23 mouse cellular contexts compared by ENCODE assay signal in the genomic region with DNA sequence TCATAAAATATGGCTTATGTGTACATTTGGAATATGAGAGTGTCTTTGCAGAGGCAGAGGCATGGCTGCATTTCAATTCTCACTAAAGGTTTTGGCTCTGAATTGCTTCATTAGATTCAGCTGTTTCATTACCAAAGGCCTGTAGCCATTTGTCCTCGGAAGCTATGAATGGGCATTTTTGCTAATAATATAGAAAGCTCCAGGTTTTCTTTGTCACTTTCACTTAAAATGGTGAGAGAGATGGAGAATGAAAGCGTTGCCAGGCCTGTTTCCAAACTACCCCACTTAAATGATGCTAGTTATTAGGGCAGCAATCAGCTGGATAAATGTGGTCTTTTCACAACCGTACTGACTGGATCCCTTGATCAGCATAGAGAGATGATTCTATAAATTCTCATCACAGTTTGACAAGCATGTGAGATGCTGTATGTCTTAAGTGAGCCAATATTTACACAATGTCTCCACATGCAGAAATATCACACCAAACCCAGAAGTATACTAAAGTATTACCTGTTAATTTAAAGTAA.
DNase-seq lines count a peak whose midpoint lies in the region; ATAC-seq lines count a peak whose summit lies in the region.
"Had no signal": no experiment of that assay in that cellular context is flagged by ENCODE, and none has a peak within 500 bp of the region (broad histone marks: within the 10 kb centered on the region; RNA-seq: fewer than 3 reads in every experiment).

No protein-coding gene starts in this region.

- no peaks in the 10 kb centered on the region for H3K4me1 ChIP-seq in forebrain, embryonic 13.5 days
- 0 out of 2 replicates have a peak, but pooled peaks cover 3% of the 10 kb centered on the region for H3K4me1 ChIP-seq in forebrain, embryonic 12.5 days
- peaks cover 14% of the 10 kb centered on the region for H3K4me1 ChIP-seq in forebrain, embryonic 15.5 days
- H3K4me1 ChIP-seq in forebrain, embryonic 11.5 days (replicated peaks; ENCODE audit: control insufficient read depth, insufficient read depth, low read length), result no peaks in the 10 kb centered on the region
- 0 out of 2 replicates have a peak, but pooled peaks cover 4% of the 10 kb centered on the region for H3K4me1 ChIP-seq in forebrain, embryonic 16.5 days (replicated peaks; ENCODE audit: control insufficient read depth, insufficient read depth, low read length)
- H3K4me1 ChIP-seq: embryonic facial prominence, embryonic 12.5 days had no signal

- H3K9me3 ChIP-seq in forebrain, embryonic 13.5 days (replicated peaks), result no peaks in the 10 kb centered on the region
- no peaks in the 10 kb centered on the region for H3K9me3 ChIP-seq in forebrain, embryonic 12.5 days
- H3K9me3 ChIP-seq in forebrain, embryonic 15.5 days, result no peaks in the 10 kb centered on the region
- no peaks in the 10 kb centered on the region for H3K9me3 ChIP-seq in forebrain, embryonic 11.5 days (ENCODE audit: control insufficient read depth, low read length)
- no peaks in the 10 kb centered on the region for H3K9me3 ChIP-seq in forebrain, embryonic 16.5 days (ENCODE audit: control insufficient read depth, low read length)
- H3K9me3 ChIP-seq: embryonic facial prominence, embryonic 10.5 days; embryonic facial prominence, embryonic 12.5 days; G1E had no signal

- 0 out of 2 replicates have a peak, but pooled peaks have one; percentile 33 for ATAC-seq in forebrain, embryonic 13.5 days
- no peak for ATAC-seq in forebrain, embryonic 12.5 days (ENCODE audit: low FRiP score)
- ATAC-seq in forebrain, embryonic 15.5 days (replicated peaks), result peak; percentile 61
- ATAC-seq in forebrain, embryonic 11.5 days (replicated peaks; ENCODE audit: low FRiP score), result no peak
- ATAC-seq in forebrain, embryonic 16.5 days, result peak; percentile 55; the same call in 1 of the 2 replicates
- ATAC-seq: activated CD4-positive, CD25-positive, alpha-beta regulatory T cell, adult 4 months; CD4-positive, CD25-positive, alpha-beta regulatory T cell, adult 4 months; Patski had no signal

- no peak overlapping the region for H3K4me2 ChIP-seq in forebrain, embryonic 13.5 days
- H3K4me2 ChIP-seq in forebrain, embryonic 12.5 days, result no peak overlapping the region
- H3K4me2 ChIP-seq in forebrain, embryonic 15.5 days (replicated peaks), result no peak overlapping the region
- H3K4me2 ChIP-seq in forebrain, embryonic 11.5 days (ENCODE audit: low read depth, low read length, severe bottlenecking), result no peak overlapping the region
- no peak overlapping the region for H3K4me2 ChIP-seq in forebrain, embryonic 16.5 days (ENCODE audit: low read length)
- H3K4me2 ChIP-seq: embryonic facial prominence, embryonic 12.5 days had no signal

- WGBS in forebrain, embryonic 13.5 days, result 32% methylated on average over 3 of the region's 3 CpGs
- WGBS in forebrain, embryonic 12.5 days, result 57% methylated on average over 3 of the region's 3 CpGs
- WGBS in forebrain, embryonic 15.5 days, result 22% methylated on average over 3 of the region's 3 CpGs
- 69% methylated on average over 3 of the region's 3 CpGs for WGBS in forebrain, embryonic 11.5 days
- WGBS in forebrain, embryonic 16.5 days, result 13% methylated on average over 3 of the region's 3 CpGs

- H3K36me3 ChIP-seq in forebrain, embryonic 13.5 days (ENCODE audit: poor library complexity, severe bottlenecking), result no peaks in the 10 kb centered on the region
- no peaks in the 10 kb centered on the region for H3K36me3 ChIP-seq in forebrain, embryonic 12.5 days (replicated peaks)
- no peaks in the 10 kb centered on the region for H3K36me3 ChIP-seq in forebrain, embryonic 15.5 days
- no peaks in the 10 kb centered on the region for H3K36me3 ChIP-seq in forebrain, embryonic 11.5 days (ENCODE audit: control insufficient read depth, insufficient read depth, low read length)
- no peaks in the 10 kb centered on the region for H3K36me3 ChIP-seq in forebrain, embryonic 16.5 days (ENCODE audit: control insufficient read depth, insufficient read depth)
- H3K36me3 ChIP-seq: embryonic facial prominence, embryonic 10.5 days; embryonic facial prominence, embryonic 12.5 days; G1E had no signal

- H3K4me3 ChIP-seq in forebrain, embryonic 13.5 days, result no peak overlapping the region
- H3K4me3 ChIP-seq in forebrain, embryonic 12.5 days (replicated peaks), result no peak overlapping the region
- H3K4me3 ChIP-seq in forebrain, embryonic 15.5 days, result no peak overlapping the region
- H3K4me3 ChIP-seq in forebrain, embryonic 11.5 days (ENCODE audit: low read depth, low read length), result no peak overlapping the region
- H3K4me3 ChIP-seq in forebrain, embryonic 16.5 days (replicated peaks; ENCODE audit: low read length), result no peak overlapping the region
- H3K4me3 ChIP-seq: embryonic facial prominence, embryonic 10.5 days; embryonic facial prominence, embryonic 12.5 days had no signal

- H3K27ac ChIP-seq in forebrain, embryonic 13.5 days, result no peak overlapping the region
- H3K27ac ChIP-seq in forebrain, embryonic 12.5 days, result no peak overlapping the region
- no peak overlapping the region for H3K27ac ChIP-seq in forebrain, embryonic 15.5 days (replicated peaks)
- no peak overlapping the region for H3K27ac ChIP-seq in forebrain, embryonic 11.5 days (ENCODE audit: low read depth, low read length)
- no peak overlapping the region for H3K27ac ChIP-seq in forebrain, embryonic 16.5 days (ENCODE audit: low read length)
- H3K27ac ChIP-seq: embryonic facial prominence, embryonic 10.5 days; embryonic facial prominence, embryonic 12.5 days had no signal

- no peak for DNase-seq in forebrain, embryonic 11.5 days (ENCODE audit: low spot score)
- no peak for DNase-seq in left cerebral cortex, adult 9 months (ENCODE audit: low spot score in 2 of 2)
- DNase-seq in left cerebral cortex, adult 11 months (ENCODE audit: low spot score), result no peak
- DNase-seq: adrenal gland, adult 2 months; adrenal gland, postnatal 10 days; adrenal gland, postnatal 25 days; B cell, adult 2 months; cerebellum, adult 11-12 months; cerebellum, adult 2 months; cerebellum, adult 9-10 months; cerebellum, postnatal 10 days; cerebellum, postnatal 25 days had no signal

- no peak overlapping the region for H3K9ac ChIP-seq in forebrain, embryonic 13.5 days
- H3K9ac ChIP-seq in forebrain, embryonic 12.5 days, result no peak overlapping the region
- no peak overlapping the region for H3K9ac ChIP-seq in forebrain, embryonic 15.5 days (replicated peaks)
- no peak overlapping the region for H3K9ac ChIP-seq in forebrain, embryonic 11.5 days (ENCODE audit: low read length)
- H3K9ac ChIP-seq in forebrain, embryonic 16.5 days (replicated peaks; ENCODE audit: low read depth, low read length), result no peak overlapping the region
- H3K9ac ChIP-seq: embryonic facial prominence, embryonic 12.5 days had no signal

- H3K27me3 ChIP-seq in forebrain, embryonic 13.5 days, result no peaks in the 10 kb centered on the region
- H3K27me3 ChIP-seq in forebrain, embryonic 12.5 days, result no peaks in the 10 kb centered on the region
- H3K27me3 ChIP-seq in forebrain, embryonic 15.5 days, result no peaks in the 10 kb centered on the region
- H3K27me3 ChIP-seq in forebrain, embryonic 11.5 days (ENCODE audit: control insufficient read depth, insufficient read depth, low read length), result no peaks in the 10 kb centered on the region
- H3K27me3 ChIP-seq in forebrain, embryonic 16.5 days (replicated peaks; ENCODE audit: control insufficient read depth, insufficient read depth, low read length), result no peaks in the 10 kb centered on the region
- H3K27me3 ChIP-seq: CH12.LX; embryonic facial prominence, embryonic 12.5 days had no signal

Comparison
In these comparisons a context has a peak if more than half of its experiments do, and no peak if none do; other contexts are left out.
1. ATAC-seq: peak in forebrain, embryonic 13.5 days (single experiment), forebrain, embryonic 15.5 days (single experiment) and forebrain, embryonic 16.5 days (single experiment); none in forebrain, embryonic 12.5 days (single experiment) and forebrain, embryonic 11.5 days (single experiment).